Mouse (Mus musculus): ENCODE measurements around the gene Nr1h2.
A peak's percentile ranks its signal among the peaks of the same experiment; 100 is the strongest.

Gene Nr1h2

DNA sequence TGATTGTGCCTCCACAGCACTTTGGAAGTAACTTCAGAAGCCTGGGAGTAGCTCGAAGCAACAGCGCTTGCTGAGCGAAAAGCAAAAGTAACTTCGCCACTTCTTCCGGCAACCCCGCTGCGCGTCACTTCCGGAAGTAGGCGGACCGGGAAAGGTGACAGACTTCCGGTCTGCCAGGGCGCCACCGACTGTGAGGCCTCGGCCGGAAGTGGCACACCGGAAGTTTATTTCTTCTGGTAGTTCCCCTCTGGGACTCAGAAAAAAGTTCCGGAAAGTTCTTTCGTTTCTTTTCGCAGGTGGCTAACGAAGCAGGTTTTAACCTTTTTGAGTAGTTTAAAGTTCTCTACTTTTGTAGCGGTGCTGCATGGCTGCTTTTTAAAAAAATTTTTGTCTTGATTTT is at the start of gene Nr1h2:
Nr1h2 (minus strand) TSS at position 126 of the 400 bp plus-strand sequence.
- DNase-seq (ENCODE audit: low spot score): peak; percentile 95

DNA sequence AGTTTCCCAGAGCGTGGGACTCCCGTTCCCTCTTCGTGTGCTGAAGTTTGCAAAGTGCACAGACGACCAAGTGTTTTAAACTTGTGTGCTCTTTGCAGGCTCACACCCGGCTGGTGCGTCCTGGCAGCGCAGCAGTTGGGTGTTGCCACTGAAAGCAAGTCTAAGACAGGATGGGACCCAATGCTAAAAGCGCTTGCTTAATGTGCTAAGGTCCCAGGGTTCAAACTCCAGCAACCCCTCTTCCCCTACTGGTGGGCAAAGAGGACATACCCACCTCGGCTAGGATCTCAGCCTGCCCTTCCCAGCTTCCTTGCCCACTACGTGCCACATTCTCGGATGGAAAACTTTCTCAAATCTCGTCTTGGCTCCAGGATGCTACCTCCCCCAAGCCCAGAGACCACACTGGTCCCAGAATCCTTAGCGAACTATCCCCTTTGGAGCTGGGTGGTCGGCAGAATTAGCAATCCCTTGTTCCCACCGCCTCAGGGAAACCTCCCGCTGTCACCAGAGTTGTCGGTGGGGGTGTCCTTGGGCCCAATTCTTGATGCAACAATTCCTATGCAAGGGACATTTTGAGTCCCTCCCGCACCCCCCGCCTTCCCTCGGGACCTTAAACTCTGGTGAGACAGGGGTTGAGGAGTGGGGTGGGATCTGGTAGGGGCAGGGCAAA is 49.6 kb upstream of the Nr1h2 start:
- no peak for DNase-seq (ENCODE audit: low spot score)

DNA sequence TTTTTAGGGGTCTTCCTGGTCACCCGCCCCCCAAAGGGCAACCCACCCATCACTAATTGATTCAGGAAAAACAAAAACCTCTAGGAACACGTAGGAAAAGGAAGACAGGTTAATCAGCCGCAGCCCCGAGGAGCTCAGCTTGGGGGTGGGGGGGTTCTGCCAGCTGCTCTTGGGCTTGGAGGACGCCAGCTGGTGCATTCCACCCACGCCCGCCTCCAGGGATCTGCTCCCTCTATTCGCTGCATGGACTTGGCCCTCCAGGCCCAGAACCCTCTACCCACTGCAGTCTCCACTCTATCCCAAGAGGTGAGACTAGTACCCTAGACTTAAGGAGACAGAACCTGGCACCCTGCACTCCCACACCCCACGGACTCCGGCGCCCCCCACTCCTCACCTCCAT is 48.7 kb upstream of the Nr1h2 start:
- no peak for DNase-seq (ENCODE audit: low spot score)

DNA sequence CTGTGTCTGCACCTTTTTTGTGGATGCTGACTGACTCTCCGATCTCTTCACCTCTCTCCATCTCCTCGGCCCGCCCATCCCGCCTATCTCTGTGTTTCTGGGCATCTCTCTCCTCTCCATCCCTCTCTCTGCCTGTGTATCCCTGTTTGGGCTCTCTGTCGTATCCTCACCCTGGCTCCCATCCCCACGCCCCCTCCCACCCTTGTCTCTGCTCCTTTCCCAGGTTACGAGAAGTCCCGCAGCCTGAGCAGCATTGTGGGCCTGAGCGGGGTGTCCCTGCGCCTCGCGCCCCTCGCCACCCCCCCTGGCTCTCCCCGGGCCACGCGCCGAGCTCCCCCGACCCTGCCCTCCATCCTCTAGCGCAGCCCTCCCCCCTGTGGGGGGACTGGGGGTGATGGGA is 47.9 kb upstream of the Nr1h2 start:
- no peak for DNase-seq (ENCODE audit: low spot score)

DNA sequence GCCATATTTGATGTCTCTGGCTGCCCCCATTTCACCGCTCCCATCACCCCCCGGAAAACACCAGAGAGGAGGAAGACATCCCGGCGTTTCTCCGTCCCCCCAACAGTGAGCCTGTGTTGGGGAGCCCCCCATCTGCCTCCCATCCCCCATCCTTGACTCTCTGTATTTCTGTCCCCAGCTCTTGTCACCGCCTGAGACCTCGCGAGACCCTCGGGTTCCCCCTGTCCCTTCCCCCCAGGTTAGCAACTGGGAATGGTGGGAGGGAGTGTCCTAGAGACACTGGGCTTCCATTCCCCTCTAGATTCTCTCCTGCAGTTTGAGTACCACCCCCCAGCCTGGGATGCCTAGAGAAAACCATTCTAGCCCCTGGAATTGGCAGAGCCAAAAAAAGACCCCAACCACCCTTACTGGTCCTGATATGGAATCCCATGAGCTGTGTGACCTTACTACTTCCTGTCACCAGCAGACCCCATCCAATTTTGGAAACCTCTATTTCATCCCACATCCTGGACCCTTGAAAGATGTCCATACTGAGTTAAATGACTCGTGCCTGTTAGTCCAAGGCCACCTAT is 47.0 kb upstream of the Nr1h2 start:
- no peak for DNase-seq (ENCODE audit: low spot score)

DNA sequence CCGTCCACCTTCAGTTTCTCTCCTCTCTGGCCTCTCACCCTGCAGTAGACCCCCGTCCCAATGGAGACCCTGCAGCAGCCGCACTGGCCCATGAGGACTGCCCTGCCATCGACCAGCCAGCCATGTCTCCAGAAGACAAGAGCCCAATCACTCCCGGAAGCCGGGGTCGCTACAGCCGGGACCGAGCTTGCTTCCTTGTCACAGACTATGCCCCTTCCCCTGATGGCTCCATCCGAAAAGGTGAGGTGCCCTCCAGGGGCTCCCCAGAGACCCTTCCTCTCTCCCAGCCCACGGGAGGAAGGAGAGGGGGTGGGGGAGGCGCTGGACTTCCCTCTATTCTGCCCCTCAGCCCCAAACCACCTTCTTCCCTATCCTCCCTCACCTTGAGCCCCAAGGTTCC is 44.6 kb upstream of the Nr1h2 start:
- no peak for DNase-seq (ENCODE audit: low spot score)

DNA sequence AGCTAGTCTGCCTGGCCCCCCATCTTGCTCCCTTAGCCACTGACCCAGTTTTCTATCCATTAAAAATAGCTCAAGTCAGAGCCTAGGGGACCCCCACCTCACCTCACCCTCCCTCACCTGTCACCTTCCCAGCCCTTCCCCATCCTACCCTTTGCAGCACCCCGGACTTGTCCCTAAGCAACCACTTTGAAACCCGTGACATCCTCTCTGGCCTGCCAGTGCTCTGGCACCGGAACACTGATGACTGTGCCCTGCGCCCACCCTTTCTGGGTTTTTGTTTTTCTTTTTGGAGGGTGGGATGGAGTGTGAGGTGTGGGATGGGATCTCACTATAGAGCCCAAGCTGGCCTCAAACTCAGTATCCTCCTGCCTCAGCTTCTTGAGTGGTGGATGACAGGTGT is 43.9 kb upstream of the Nr1h2 start:
- DNase-seq (ENCODE audit: low spot score): no peak

DNA sequence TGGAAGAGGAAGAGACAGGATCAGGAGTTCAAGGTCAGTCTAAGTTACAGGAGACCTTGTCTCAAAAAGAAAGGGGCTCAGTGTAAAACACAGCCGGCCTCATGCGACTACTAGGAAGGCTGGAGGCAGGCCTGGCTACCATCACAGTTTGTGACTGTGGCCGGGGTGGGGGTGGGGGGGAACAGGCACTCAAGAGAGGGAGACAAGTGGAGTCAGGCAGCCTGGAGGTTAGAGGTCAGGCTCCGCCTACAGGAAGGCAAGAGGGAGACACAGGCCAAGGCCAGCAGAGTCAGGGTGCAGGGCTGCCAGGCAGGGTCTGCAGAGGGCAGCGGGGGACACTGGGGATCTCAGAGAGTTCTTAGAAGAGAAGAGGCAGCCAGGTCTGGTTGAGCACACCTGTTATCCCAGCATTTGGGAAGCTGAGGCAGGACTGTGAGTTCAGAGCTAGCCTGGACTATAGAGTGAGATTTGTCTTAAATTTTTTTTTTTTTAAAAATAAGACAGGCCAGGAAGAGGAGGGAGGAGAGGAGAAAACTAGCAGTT is 43.3 kb upstream of the Nr1h2 start:
- no peak for DNase-seq (ENCODE audit: low spot score)

DNA sequence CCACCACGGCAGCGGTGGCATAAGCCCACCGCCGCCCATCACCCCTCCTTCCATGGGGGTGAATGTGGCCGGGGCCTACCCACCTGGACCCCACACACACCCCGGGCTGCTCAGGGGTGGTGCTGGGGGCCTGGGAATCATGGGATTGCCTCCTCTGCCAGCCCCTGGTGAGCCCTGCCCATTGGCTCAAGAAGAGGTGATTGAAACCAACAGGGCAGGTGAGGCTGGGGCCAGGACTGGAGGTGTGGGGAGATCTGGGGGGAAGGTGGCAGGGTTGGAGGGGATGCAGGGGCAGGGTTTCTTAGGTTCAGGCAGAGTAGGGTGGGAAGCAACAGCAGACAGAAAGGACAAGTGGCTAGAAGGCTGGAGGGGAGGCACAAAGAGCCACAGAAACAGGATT is 42.3 kb upstream of the Nr1h2 start:
- no peak for DNase-seq (ENCODE audit: low spot score)

DNA sequence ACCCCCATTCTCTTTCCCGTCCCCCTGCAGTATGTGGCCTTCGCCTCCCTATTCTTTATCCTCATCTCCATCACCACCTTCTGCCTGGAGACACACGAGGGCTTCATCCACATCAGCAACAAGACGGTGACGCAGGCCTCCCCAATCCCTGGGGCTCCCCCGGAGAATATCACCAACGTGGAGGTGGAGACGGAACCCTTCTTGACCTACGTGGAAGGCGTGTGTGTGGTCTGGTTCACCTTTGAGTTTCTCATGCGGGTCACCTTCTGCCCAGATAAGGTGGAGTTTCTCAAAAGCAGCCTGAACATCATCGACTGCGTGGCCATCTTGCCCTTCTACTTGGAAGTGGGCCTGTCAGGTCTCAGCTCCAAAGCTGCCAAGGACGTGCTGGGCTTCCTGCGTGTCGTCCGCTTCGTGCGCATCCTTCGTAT is 41.4 kb upstream of the Nr1h2 start:
- no peak for DNase-seq (ENCODE audit: low spot score)

DNA sequence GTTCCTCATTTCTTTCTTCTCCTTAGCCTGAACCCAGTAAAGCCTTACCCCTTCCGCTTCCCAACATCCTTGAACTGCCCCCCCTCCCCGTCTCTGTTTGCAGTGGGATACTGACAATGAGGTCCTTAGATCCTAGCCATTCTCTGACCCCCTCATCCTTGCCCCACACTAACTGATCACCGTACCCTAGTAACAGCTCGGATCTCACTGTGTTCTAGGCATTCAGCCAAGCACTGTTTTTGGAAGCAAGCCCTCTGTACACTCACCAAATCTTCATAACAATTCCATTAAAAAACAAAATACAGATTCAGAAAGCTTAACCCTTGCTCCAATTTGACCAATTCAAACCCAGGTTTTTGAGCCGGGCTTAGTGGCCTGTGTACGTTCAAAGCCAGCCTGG is 40.5 kb upstream of the Nr1h2 start:
- no peak for DNase-seq (ENCODE audit: low spot score)

DNA sequence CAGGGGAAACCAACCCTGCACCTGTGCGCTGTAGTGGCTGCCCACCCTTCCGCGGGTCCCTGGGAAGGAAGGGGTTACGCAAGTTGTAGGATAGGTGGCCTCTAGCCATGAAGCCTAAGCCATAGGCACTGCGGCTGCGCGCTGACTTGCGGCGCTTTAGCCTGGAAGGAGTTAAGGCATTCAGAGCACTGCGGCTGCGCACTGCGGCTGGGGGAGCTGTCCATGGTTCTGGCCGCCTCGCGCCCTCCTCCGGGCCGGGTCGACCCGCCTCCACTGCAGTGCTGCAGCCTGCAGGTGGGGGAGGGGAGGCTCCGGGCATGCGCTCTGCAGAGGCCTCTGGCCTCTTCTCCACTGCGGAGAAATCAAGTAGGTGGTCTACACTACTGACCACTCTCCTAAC is 40.0 kb upstream of the Nr1h2 start:
- DNase-seq (ENCODE audit: low spot score): peak; percentile 43

DNA sequence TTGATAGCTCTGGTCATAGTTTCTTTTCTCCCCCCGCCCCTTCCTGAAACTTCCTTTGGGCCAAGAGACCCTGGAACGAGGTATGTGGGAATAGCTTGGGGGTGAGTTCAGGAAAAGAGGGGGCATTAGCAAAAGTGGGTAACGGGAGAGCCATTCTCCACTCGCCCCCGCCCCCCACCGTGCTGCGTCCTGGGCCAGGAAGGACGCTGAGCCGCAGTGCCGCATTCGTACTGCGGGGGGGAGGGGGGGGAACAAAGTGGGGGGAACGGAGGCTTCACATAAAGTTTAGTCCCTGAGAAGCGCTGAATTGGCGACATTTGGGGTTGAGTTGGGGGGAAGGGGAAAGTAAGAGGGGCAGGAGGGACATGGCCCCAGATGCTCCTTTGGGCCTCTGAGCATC is 39.3 kb upstream of the Nr1h2 start:
- no peak for DNase-seq (ENCODE audit: low spot score)

DNA sequence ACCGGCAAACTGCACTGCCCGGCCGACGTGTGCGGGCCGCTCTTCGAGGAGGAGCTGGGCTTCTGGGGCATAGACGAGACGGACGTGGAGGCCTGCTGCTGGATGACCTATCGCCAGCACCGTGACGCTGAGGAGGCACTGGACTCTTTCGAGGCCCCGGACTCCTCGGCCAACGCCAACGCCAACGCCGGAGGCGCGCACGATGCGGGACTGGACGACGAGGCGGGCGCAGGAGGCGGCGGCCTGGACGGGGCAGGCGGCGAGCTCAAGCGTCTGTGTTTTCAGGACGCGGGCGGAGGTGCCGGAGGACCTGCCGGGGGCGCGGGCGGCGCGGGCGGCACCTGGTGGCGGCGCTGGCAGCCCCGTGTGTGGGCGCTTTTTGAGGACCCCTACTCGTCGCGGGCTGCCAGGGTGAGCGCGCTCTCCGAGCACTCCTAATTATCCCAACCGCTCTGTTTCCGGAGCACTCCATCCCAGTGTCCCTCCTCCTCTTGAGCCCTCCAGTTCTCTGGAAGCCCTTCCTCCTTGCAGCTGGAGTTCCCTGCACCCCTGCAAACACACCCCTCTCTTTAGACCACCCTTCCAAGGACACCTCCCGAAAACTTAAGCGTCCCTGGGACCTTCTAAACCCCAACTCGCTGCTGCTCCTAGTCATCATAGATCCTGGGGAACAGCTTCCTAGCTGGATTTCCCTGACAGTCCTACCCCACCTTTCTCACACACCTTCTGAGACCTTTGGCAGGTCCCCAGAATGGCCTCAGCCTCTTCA is 37.8 kb upstream of the Nr1h2 start:
- DNase-seq (ENCODE audit: low spot score): no peak

DNA sequence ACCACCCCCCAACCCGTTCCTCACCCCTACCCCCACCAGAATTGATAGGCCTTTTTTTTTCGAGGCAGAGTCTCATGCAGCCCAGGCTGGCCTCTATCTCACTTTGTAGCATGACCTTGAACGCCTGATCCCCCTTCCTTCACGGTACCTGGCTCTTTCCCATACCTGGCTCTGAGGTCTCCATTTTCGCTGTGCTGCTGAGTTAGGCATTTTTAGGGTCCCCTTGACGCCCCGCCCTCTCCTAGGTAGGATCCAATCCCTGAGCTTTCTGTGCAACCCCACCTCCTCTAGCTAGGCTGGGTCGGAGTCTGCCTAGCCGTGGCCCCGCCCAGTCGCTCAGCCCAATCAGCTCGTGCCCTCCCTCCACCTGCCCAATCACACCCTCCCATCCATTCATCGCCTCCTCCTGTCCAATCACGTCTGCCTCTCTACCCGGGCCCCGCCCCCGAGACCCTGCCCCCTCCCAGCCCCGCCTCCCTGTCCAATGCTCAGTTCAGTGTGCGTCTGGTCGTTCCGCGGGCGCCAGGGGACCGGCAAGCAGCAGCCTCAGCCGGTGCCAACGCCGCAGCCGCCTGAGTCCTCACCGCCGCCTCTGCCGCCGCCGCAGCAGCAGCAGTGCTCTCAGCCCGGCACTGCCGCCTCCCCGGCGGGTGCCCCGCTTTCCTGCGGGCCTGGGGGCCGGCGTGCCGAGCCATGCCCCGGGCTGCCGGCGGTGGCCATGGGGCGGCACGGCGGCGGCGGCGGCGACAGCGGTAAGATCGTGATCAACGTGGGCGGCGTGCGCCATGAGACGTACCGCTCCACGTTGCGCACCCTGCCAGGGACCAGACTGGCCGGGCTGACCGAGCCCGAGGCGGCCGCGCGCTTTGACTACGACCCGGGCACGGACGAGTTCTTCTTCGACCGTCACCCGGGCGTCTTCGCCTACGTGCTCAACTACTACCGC is 36.9 kb upstream of the Nr1h2 start, which contains the start of gene Kcnc3:
Kcnc3 (plus strand) TSS at position 263 of the 946 bp plus-strand sequence.
- DNase-seq (ENCODE audit: low spot score): peak; percentile 67

DNA sequence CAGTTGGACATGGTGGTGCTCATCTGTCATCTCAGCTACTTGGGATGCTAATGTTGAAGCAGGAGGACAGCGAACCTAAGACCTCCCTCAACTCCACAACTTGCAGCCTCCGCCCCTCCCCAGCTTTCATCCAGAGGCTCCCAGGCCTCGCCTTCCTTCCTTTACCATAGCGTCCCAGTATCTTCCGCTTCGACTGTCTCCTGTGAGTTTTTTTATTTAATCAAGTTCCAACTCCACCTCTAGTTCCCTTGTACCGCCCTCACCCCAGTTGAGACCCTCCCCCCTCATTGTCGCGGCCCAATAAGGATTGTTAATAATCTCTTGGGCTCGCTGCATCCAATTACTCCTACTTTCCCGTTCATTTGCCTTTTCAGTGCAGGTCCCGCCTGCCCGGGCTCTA is 36.2 kb upstream of the Nr1h2 start:
- DNase-seq (ENCODE audit: low spot score): no peak

DNA sequence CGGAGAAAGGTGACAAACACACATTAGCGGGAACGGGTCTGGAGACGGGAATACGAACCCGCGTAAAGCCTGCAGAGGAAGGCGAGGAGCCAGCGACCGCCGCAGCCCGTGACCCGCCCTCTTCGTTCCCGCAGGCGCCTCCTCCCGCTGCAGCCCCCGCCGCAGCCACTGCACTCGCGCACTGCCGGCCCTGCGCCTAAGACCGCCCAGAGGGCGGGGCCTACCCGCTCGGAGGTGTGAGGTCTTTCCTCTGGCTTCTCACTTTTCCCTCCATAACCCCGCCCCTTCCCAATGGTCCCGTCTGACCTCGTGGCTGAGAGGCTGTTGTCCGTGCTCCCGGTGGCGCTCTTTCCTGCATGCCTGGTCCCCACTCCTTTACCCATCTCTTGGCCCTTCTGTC is 35.4 kb upstream of the Nr1h2 start:
- DNase-seq (ENCODE audit: low spot score): no peak

DNA sequence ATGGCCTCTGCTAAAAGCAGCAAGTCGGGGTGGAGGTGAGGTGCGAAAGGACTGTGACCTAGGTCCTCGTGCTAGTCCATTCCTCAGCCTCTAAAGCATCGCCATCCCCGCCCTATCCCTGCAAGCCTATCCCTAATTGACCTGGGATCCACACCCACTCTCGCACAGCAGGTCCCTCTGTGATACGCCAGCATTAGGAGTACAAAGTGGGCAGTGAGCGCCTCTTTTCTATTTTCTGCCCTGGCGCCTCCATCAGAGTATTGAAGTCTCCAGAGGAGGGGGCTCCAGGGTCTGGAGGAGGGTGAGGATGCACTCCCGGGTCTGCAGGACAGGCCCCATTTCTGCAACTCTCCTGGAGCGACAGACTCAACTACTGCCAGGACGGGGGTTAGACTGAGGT is 34.6 kb upstream of the Nr1h2 start:
- DNase-seq (ENCODE audit: low spot score): no peak

DNA sequence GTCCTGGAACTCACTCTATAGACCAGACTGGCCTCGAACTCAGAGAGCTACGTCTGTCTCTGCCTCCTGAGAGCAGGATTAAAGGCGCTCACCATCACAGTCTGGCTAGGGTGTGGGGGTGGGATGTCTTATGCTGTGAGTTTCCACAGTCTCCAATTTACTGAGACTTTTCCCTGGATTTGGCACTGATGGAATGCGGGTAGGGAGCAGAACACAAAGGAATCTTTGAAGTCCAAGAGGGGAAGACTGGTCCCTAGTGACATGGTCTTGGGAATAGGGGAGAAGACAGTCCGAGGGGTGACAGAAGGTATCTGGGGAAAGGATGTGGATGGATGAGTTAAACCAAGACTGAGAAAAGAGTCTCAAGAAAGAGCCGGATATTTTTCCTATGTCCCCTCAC is 33.9 kb upstream of the Nr1h2 start:
- DNase-seq (ENCODE audit: low spot score): no peak

DNA sequence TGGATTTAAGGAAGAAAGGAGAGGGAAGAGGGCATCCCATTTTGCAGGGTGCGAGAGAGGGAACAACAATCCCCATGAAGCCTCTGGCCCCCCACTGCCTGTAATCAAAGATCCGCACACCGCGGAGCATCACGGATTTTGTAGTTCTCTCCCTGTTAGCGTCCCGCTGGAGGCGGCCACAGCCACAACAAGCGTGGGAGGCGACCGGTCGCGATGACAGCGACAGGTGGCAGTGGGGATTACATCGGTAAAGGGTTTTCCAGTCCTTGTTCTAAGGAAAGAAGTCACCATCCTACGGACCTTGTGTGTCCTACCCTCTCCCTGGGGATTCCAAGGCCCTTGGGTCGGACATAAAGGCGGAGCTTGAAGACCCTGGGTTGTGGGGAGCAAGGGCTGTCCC is 33.2 kb upstream of the Nr1h2 start:
- DNase-seq (ENCODE audit: low spot score): no peak

DNA sequence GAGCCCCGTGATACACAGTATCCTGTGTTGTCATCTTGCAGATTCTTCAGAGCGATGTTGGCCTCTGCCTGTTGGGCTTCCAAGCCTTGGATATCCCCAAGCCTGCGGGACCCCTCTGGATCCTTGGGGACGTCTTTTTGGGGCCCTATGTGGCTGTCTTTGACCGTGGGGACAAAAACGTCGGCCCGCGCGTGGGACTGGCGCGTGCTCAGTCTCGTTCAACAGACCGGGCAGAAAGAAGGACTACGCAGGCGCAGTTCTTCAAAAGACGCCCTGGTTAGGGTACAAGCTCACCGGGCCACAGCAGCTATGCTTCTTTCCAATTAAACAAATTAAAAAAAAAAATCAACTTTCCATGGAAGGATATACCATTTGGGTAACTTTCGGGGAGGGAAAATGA is 32.8 kb upstream of the Nr1h2 start:
- DNase-seq (ENCODE audit: low spot score): no peak

DNA sequence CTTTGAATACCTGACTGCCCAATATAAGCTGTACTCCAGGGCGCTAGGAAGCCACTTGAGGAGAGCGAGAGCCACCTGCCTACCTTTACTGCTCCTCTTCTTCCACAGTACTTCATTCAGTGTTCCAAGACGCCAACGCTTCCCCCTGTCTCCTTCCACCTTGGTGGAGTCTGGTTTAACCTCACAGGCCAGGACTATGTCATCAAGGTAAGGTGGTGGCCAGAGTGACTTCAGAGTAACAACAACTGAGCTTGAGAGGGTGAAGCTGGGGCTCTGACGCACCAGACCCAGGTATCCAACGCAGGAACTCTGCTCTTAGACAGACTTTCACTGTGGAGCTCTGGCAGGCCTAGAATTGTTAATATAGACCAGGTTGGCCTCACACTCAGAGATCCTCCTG is 31.9 kb upstream of the Nr1h2 start:
- no peak for DNase-seq (ENCODE audit: low spot score)
